Mouse (Mus musculus): ENCODE results near the gene Fam178b. TPM values are rescaled to one million over a fixed set of nuclear protein-coding genes. Genes with fewer than 3 reads are reported as not detected.

Fam178b gene
- polyA plus RNA-seq, 1 experiment from 2014 or later, result not detected

DNA sequence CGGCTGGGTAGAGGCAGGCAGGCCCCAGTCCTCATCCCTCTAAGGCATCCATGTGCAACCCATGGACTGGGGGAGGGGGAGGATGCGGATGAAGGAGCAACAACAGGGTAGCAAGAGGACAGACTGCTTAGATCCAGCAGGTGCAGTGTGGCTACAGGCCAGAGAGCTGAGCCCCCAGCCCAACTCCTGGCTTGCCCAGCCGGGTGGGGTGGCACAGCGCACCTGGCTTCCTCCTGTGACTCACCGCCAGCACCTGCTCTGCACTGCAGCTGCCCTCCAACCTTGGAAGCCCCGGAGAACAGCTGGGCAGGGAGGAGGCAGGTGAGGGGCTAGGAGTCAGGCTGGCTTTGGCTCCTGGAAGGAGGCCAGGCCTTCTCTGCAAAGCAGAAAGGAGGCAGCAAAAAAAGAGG lies 103.0 kb downstream of the Fam178b start:
- 23% methylated on average over 6 of the region's 6 CpGs for WGBS

GRCm38 (mm10) chr1:36576991-36577675 lies 105.8 kb downstream of the Fam178b start:
- Histone ChIP-seq H3K4me3 (no peak overlapping the region), H3K27me3 (no peaks in the 10 kb centered on the region), H3K9ac (no peak overlapping the region), H3K36me3 (no peaks in the 10 kb centered on the region), H3K9me3 (no peaks in the 10 kb centered on the region), H3K27ac (replicated peaks) (no peak overlapping the region), H3K4me1 (replicated peaks) (peaks cover 27% of the 10 kb centered on the region), H3K4me2 (no peak overlapping the region)
- ATAC-seq (ENCODE audit: low FRiP score, low read depth), result no peak
- WGBS, result 72% methylated on average over 6 of the region's 6 CpGs

More for the DNA sequence above, 103.0 kb downstream of the Fam178b start:
- no peak overlapping the region for H3K4me3 ChIP-seq
- H3K4me1 ChIP-seq (replicated peaks), result peaks cover 18% of the 10 kb centered on the region
- peak; percentile 65 for ATAC-seq (ENCODE audit: low FRiP score, low read depth)
- 0 out of 2 replicates have a peak overlapping the region, but pooled peaks have one; percentile 9 for H3K9ac ChIP-seq
- H3K4me2 ChIP-seq, result peak overlapping the region; percentile 39
- H3K27me3 ChIP-seq, result no peaks in the 10 kb centered on the region
- no peaks in the 10 kb centered on the region for H3K36me3 ChIP-seq
- peak overlapping the region; percentile 89 for H3K27ac ChIP-seq (replicated peaks)
- H3K9me3 ChIP-seq, result no peaks in the 10 kb centered on the region

DNA sequence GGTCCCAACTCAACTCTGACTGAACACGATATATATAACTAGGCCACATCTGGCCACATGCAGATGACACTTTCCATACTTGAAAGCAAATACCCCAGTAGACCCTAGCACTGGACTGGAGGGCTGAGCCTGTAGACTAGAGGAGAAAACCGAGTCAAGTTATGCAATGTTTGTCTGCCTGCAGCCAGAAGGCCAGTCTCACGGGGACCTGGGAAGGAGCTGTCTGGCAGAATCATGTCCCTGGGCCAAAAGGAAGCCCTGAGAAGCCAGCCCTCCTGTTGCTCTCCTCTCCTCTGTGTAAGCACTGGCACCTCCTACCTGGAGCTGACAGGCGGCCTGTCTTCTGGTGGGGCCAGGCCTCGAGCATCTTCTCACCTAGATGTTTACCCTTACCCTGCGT lies 107.6 kb downstream of the Fam178b start:
- no peak for ATAC-seq (ENCODE audit: low FRiP score, low read depth)
- Histone ChIP-seq H3K4me2 (no peak overlapping the region), H3K4me3 (no peak overlapping the region), H3K27me3 (no peaks in the 10 kb centered on the region), H3K36me3 (no peaks in the 10 kb centered on the region), H3K9me3 (no peaks in the 10 kb centered on the region), H3K4me1 (replicated peaks) (peaks cover 16% of the 10 kb centered on the region), H3K27ac (replicated peaks) (no peak overlapping the region), H3K9ac (no peak overlapping the region)
- WGBS, result 70% methylated on average over 6 of the region's 6 CpGs

DNA sequence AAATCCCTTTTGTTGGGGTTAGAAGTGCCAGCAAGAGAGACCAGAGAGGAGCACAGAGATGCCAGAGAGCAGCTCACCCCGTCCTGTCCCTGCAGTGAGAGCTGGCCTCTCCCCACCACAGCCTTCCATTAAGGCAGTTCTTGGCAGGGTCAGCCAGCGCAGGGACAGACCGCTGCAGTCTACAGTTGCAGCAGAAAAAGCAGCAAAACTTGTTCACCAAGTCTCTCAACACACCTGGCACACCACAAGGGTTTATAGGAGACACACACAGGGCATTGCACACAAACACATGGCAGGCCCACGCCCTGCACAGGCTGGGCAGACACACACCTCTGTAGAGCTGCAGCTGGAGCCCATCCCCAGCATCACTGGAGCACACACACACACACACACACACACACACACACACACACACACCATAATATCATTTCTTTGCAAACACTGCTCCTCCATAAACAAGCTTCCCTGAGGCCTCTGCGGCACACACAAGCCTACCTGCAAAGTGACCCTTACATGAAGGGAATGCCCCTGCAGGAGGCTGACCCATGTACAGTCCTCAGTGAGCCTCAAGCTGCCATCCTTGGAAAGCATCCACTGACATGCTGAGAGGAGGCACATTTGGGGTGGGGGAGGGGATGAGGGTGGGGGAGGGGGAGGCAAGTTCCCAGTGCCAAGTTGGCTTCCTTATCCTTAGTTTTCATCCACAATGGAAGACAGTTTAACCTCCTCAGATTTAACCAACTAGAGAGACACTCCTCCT lies 108.6 kb downstream of the Fam178b start:
- Histone ChIP-seq H3K4me3 (no peak overlapping the region), H3K27ac (replicated peaks) (no peak overlapping the region), H3K27me3 (no peaks in the 10 kb centered on the region), H3K9me3 (no peaks in the 10 kb centered on the region), H3K4me2 (no peak overlapping the region), H3K4me1 (replicated peaks) (peaks cover 9% of the 10 kb centered on the region), H3K36me3 (no peaks in the 10 kb centered on the region), H3K9ac (no peak overlapping the region)
- 72% methylated on average over 5 of the region's 5 CpGs for WGBS
- no peak for ATAC-seq (ENCODE audit: low FRiP score, low read depth)

GRCm38 (mm10) chr1:36573524-36573923 lies 109.5 kb downstream of the Fam178b start:
- no peaks in the 10 kb centered on the region for H3K9me3 ChIP-seq
- H3K9ac ChIP-seq, result no peak overlapping the region
- no peaks in the 10 kb centered on the region for H3K36me3 ChIP-seq
- 88% methylated on average over 8 of the region's 8 CpGs for WGBS
- no peak for ATAC-seq (ENCODE audit: low FRiP score, low read depth)
- no peak overlapping the region for H3K4me2 ChIP-seq
- H3K27ac ChIP-seq (replicated peaks), result no peak overlapping the region
- H3K27me3 ChIP-seq, result no peaks in the 10 kb centered on the region
- H3K4me1 ChIP-seq (replicated peaks), result peaks cover 10% of the 10 kb centered on the region
- H3K4me3 ChIP-seq, result no peak overlapping the region

GRCm38 (mm10) chr1:36572709-36573108 lies 110.3 kb downstream of the Fam178b start:
- Histone ChIP-seq H3K9me3 (no peaks in the 10 kb centered on the region), H3K27me3 (no peaks in the 10 kb centered on the region), H3K4me1 (replicated peaks) (peaks cover 18% of the 10 kb centered on the region), H3K27ac (replicated peaks) (no peak overlapping the region), H3K4me3 (no peak overlapping the region), H3K36me3 (no peaks in the 10 kb centered on the region), H3K9ac (no peak overlapping the region), H3K4me2 (no peak overlapping the region)
- 59% methylated on average over 1 of the region's 1 CpGs for WGBS
- ATAC-seq (ENCODE audit: low FRiP score, low read depth), result no peak

DNA sequence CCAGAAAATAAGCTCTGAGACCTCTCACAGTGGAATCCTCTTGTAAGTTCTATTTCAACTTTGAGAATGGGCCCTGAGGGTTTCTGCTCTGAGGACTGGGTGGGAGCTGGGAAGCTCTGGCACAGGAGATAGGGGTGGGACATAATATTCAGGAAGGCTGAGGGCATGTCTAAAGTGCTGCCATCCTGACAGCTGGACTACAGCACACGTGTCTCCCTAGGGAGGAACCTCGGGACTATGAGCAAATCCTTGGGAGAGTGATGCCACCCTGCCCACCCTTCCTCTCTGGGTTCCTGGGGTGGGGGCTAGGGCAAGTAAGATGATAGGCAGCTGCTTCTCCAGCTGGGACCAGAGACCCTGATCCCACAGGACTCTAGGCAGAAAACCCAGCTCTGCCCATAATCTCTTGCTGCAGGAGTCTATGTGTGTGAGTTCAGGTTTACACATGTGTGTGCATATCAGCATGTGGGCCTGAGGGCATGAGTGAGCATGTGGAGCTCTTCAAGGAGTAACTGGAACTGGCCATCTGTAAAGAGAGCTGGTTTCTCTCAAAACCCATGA lies 110.8 kb downstream of the Fam178b start:
- H3K4me2 ChIP-seq, result no peak overlapping the region
- no peaks in the 10 kb centered on the region for H3K36me3 ChIP-seq
- no peak overlapping the region for H3K27ac ChIP-seq (replicated peaks)
- peaks cover 18% of the 10 kb centered on the region for H3K4me1 ChIP-seq (replicated peaks)
- H3K9me3 ChIP-seq, result no peaks in the 10 kb centered on the region
- H3K4me3 ChIP-seq, result no peak overlapping the region
- no peak for ATAC-seq (ENCODE audit: low FRiP score, low read depth)
- no peak overlapping the region for H3K9ac ChIP-seq
- 62% methylated on average over 2 of the region's 2 CpGs for WGBS
- H3K27me3 ChIP-seq, result no peaks in the 10 kb centered on the region

GRCm38 (mm10) chr1:36571627-36572026 lies 111.4 kb downstream of the Fam178b start:
- no peak overlapping the region for H3K4me3 ChIP-seq
- H3K4me2 ChIP-seq, result no peak overlapping the region
- no peak overlapping the region for H3K9ac ChIP-seq
- ATAC-seq (ENCODE audit: low FRiP score, low read depth), result no peak
- 58% methylated on average over 6 of the region's 6 CpGs for WGBS
- no peaks in the 10 kb centered on the region for H3K9me3 ChIP-seq
- H3K27me3 ChIP-seq, result no peaks in the 10 kb centered on the region
- no peak overlapping the region for H3K27ac ChIP-seq (replicated peaks)
- peaks cover 18% of the 10 kb centered on the region for H3K4me1 ChIP-seq (replicated peaks)
- H3K36me3 ChIP-seq, result no peaks in the 10 kb centered on the region

- peaks cover 18% of the 10 kb centered on the region for H3K4me1 ChIP-seq (replicated peaks)
- no peaks in the 10 kb centered on the region for H3K27me3 ChIP-seq
- WGBS, result 90% methylated on average over 5 of the region's 5 CpGs
- no peak for ATAC-seq (ENCODE audit: low FRiP score, low read depth)
- no peak overlapping the region for H3K4me3 ChIP-seq
- H3K9ac ChIP-seq, result no peak overlapping the region
- no peak overlapping the region for H3K27ac ChIP-seq (replicated peaks)
- no peak overlapping the region for H3K4me2 ChIP-seq
- H3K36me3 ChIP-seq, result no peaks in the 10 kb centered on the region
- no peaks in the 10 kb centered on the region for H3K9me3 ChIP-seq
Measured at GRCm38 (mm10) chr1:36570320-36570719, 112.7 kb downstream of the Fam178b start.

DNA sequence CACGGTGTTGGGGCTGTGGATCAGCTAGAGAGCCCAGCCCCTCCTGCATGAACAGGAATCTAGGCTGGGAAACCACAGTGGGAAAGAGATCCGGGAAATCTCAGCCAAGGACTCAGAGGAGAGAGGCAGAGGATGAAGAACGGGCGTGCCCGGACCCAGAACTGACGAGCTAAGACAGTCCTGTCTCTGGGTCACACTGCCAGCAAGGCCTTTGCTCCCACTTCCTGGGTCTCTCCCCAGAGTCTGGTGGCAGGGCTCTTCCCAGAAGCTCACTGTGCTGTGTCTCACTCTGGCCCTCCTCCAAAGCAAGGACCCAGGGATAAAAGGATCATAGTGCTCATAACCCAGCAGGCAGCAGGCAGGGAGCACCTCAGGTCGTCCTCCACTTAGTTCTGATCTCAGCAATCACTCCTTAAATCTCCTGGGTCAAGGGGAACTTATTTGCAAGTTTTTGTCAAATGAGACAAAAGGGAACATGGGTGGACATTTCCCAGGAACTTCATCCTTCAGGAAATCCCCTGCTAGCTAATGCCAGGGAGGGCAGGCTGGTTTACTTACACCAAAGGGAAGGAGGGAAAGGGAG lies 113.2 kb downstream of the Fam178b start:
- H3K9ac ChIP-seq, result no peak overlapping the region

GRCm38 (mm10) chr1:36568776-36569175 lies 114.2 kb downstream of the Fam178b start:
- H3K27ac ChIP-seq (replicated peaks), result no peak overlapping the region
- 77% methylated on average over 4 of the region's 4 CpGs for WGBS
- no peak for ATAC-seq (ENCODE audit: low FRiP score, low read depth)

More for the DNA sequence above, 113.2 kb downstream of the Fam178b start:
- Histone ChIP-seq H3K9me3 (no peaks in the 10 kb centered on the region), H3K4me3 (no peak overlapping the region), H3K4me1 (replicated peaks) (peaks cover 18% of the 10 kb centered on the region), H3K36me3 (no peaks in the 10 kb centered on the region), H3K27ac (replicated peaks) (no peak overlapping the region), H3K27me3 (no peaks in the 10 kb centered on the region), H3K4me2 (no peak overlapping the region)
- no peak for ATAC-seq (ENCODE audit: low FRiP score, low read depth)
- 42% methylated on average over 7 of the region's 7 CpGs for WGBS

More at GRCm38 (mm10) chr1:36568776-36569175, 114.2 kb downstream of the Fam178b start:
- Histone ChIP-seq H3K36me3 (no peaks in the 10 kb centered on the region), H3K27me3 (no peaks in the 10 kb centered on the region), H3K4me2 (no peak overlapping the region), H3K9ac (no peak overlapping the region), H3K4me1 (replicated peaks) (peaks cover 9% of the 10 kb centered on the region), H3K4me3 (no peak overlapping the region), H3K9me3 (no peaks in the 10 kb centered on the region)

All from hindbrain, embryonic 15.5 days (tissue).